Mouse (Mus musculus) ZHBTc4 (cell line): ENCODE results near the gene Polh.

Experiments
- DNase-seq: peaks from one replicate; pipeline ENCODE4 v3.0.0-alpha.2; 2011; ENCODE audit warnings: low read depth, low spot score

Gene Polh

DNA sequence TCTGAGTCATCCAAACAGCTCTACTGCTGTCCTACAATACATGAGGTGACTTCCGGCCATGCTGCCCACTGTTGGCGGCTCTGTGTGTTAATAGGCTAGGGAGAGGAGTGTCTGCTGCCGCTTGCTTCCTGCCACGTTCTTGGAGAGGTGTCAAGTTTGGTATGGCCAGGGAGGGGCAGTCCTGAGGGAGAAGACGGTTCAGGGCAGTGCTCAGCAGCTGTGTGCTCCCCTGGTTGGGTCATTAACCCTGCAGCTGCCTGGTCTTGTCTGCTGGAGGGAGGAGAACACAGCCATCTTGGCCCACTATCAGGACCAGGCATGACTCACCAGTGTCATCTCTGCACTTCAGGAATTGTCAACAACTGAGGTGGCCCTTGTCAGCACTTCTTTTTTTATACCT is 34.1 kb downstream of the Polh start:
- no peak for DNase-seq

DNA sequence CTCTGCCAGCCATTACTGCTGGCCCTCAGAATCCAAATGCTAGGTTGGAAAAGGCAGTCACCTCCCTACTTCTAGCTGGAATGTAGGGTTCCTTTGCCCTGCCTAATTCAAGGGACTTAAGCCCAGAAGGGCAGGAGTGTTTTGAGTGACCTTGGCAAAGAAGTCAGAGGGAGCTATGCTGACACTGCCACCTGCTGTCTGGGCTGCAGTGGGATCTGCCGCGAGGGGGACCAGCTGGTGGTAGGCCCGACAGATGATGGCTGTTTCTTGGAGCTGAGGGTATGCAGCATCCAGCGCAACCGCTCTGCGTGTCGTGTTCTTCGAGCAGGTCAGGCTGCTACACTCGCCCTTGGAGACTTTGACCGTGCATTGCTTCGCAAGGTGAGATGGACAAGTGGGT is 35.4 kb downstream of the Polh start:
- peak; percentile 43 for DNase-seq

DNA sequence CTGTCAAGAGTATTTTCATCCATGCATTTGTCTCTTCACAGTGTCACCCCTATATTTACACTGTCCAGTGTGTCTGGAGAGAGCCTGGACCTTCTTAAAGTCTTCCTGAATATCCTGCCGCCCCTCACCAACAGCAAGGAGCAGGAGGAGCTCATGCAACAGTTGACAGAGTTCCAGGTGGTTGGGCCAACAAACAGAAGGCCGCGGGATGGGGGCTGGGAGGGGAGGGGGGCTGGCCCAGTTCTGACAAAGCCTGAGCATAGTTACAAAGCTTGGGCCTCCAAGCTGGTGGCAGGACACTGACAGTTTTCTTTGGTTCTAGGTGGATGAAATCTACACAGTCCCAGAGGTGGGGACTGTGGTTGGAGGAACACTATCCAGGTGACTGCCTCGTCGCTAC is 36.2 kb downstream of the Polh start:
- DNase-seq: no peak

DNA sequence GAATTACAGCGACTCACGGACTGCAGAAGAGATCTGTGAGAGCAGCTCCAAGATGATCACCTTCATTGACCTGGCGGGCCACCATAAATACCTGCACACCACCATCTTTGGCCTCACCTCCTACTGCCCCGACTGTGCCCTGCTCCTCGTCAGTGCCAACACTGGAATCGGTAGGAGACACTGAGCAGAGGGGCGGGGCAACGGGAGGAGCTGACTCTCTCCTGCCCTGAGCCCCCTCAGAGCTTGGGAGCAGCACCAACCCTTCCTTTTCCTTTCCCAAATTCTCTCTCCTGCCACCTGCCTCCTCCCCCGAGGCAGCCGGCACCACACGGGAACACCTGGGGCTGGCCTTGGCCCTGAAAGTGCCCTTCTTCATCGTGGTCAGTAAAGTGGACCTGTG is 37.0 kb downstream of the Polh start:
- no peak for DNase-seq

DNA sequence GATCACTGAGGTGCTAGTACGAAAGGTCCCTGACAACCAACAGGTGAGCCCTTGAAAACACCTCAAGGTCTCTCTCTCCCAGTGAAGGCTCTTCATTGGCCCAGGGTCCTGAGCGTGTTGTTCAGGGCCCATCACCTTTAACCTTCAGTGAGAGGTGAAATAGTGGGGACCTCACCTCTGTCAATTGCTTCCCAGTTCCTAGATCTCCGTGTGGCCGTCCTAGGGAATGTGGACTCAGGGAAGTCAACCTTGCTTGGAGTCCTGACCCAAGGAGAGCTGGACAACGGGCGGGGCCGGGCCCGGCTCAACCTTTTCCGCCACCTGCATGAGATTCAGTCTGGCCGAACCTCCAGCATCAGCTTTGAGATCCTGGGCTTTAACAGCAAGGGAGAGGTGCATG is 37.7 kb downstream of the Polh start:
- DNase-seq: no peak

- no peak for DNase-seq
Observed at GRCm38 (mm10) chr17:46164301-46164700, 38.1 kb downstream of the Polh start.

DNA sequence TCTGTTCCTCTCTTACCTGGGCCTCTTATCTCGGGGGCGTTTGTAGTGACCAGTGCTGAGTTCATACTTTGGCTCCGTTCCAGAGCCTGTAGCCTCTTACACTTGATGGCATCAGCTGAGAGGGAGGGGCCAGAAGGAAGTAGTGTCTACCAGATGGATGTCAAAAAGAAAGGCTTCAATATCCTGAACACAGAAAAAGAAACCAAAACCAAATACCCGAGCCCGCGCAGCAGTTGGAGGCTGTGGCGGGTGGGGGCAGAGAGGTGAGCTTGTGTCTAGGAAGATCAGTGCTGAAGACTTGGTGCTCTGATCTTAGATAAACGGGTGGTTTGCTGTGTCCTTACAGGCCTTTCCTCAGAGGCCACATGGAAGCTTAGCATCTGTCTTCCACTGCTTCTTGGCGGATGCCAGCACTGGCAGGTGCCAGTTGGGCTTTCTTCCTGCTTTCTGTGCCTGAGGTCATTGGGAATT is 39.5 kb downstream of the Polh start:
- DNase-seq: no peak

DNA sequence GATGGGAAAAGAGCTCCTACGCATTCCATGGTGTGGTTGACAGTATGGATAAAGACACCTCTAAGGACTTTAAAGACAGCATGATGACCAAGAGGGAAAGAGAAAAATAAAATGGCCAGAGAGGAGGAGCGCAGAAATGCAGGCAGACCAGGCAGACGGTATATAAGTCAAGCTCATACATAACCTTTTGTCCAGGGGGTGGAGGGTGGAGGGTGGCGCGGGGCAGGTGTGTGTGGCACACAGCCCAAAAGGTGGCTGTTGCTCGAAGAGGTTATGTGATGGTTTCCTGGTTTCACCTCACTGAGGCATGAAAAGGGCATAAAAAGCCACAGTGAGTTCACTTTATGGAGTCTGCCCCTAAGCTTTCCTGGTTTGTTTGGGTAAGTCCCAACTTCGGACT is 39.9 kb downstream of the Polh start:
- no peak for DNase-seq

GRCm38 (mm10) chr17:46161710-46162109 is 40.7 kb downstream of the Polh start:
- no peak for DNase-seq

- peak; percentile 49 for DNase-seq
Observed at GRCm38 (mm10) chr17:46161179-46161578, 41.3 kb downstream of the Polh start.

GRCm38 (mm10) chr17:46160686-46161085 is 41.8 kb downstream of the Polh start, which contains the start of gene Gtpbp2:
Gene Gtpbp2 (plus strand): TSS chr17:46161032.
- peak; percentile 99 for DNase-seq

GRCm38 (mm10) chr17:46160090-46160662 is 42.3 kb downstream of the Polh start:
- peak; percentile 96 for DNase-seq

DNA sequence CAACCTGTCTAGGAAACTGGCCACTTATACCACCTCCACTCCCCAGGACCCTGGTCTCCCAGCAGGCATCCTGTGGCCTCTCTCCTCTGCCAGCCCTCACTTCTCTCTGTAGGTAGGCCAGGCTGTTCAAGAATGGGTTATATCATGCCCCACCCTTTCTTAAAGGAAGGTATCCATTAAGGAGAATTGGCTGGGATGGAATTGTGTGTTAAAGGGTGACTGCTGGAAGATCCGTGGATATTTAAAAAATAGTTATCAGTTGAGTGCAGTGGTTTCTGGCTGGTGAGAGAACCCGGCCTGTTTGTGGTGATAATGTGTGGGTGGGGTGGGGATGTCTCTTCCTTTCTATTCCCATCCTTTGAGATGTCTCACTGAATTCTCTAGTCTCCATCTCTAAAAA is 43.2 kb downstream of the Polh start:
- DNase-seq: no peak

GRCm38 (mm10) chr17:46157131-46157530 is 45.3 kb downstream of the Polh start:
- DNase-seq: no peak

- DNase-seq: no peak
Observed at GRCm38 (mm10) chr17:46156680-46157079, 45.8 kb downstream of the Polh start.

- DNase-seq: no peak
Observed at GRCm38 (mm10) chr17:46154336-46154735, 48.1 kb downstream of the Polh start.

DNA sequence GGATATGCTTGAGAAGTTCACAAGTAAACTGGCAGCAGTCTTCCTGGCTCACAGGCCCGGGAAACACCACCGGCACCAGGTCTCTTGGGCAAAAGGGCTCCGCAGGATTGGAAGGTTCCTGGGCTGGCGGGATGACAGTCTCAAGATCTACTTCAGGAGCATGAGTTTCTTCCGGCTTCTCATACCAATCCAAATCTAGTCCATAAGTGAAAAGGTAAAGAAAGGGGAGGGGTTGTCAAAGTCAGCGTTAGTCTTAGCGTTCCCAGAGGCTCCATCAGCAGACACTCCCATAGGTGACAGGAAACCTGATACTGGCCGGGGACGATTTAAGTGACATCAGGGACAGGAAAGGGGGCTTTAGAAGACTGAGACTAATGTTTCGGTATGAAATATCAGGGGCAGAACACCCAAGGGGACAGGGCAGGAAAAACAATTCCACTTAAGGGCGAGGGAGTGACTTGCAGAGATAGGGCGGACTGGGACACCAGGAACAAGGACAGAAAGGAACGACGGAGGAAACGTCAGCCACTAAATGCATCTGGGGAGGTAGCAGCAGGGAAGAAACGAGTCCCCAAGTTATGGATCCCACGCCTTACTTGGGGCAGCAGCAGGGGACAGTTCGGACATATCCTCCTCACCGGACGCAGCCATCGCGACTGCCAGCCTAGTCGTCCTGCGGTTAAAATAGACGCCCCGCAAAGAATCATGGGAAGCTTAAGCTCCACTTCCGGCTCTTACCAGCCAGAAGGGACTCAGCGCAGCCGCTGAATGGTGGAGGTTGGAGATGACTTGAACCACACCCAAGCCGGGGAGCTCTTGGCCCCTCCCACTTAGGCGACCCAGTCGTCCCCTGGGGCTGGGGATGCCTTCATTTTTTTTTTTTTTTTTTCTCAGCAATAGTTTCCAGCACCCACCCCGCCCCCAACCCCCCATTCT is 49.3 kb downstream of the Polh start, which contains the start of gene Mad2l1bp:
Mad2l1bp (minus strand) TSS at position 707 of the 936 bp plus-strand sequence.
- peak; percentile 97 for DNase-seq

DNA sequence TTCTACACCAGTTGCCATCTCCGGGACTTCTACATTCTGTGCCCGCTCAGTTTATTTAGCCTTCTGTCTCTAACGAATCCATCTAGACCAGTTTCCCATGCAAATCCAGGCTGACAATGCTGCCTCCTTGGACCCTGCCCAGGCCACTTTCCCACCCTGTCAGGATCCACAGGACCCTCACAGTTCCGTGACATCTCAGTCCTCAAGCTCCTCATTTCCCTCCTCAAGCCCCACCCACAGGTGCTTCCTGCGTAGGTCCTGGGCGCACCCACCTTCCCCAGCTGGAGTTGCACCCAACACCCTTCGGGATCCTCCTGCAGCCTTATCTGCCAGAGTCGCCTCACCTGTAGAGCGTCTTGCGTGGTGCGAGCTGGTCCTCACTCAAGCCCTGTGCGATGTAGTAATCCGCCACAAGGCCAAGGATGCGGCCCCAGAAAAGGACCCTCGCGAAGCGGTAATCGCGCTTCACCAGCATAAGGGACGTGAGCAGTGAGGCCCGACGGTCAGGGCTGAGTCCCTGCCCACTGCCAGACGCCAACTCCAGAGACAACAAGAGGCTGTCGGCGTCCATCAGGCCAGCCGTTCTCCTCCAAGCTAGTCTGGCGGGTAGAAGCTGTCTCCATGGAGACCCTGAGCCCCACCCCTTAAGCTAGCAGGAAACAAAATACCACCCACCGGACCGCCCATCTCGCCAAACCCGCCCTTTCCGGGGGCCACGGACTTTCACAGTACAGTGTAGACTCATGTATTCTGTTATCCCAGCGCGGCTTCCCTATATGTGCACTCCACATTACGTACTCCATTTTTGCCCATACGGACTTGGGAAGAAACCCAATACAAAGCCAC is 58.6 kb downstream of the Polh start, which contains the start of gene Rsph9:
Rsph9 (minus strand) TSS at position 639 of the 846 bp plus-strand sequence.
- peak; percentile 87 for DNase-seq

DNA sequence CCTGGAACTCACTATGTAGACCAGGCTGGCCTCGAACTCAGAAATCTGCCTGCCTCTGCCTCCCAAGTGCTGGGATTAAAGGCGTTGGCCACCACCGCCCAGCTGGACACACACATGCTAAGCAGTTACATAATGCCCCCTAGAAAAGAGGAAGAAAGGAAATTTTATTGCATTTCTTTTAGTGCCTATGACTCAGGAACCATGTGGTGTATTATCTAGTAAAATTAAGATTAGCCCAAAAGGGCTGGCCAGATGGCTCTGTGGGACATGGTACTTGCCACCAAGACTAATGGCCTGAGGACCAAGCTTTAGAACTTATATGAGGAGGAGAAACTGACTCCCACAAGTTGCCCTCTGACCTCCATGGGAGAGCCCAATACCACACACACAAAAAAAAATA is 62.6 kb downstream of the Polh start:
- no peak for DNase-seq

DNA sequence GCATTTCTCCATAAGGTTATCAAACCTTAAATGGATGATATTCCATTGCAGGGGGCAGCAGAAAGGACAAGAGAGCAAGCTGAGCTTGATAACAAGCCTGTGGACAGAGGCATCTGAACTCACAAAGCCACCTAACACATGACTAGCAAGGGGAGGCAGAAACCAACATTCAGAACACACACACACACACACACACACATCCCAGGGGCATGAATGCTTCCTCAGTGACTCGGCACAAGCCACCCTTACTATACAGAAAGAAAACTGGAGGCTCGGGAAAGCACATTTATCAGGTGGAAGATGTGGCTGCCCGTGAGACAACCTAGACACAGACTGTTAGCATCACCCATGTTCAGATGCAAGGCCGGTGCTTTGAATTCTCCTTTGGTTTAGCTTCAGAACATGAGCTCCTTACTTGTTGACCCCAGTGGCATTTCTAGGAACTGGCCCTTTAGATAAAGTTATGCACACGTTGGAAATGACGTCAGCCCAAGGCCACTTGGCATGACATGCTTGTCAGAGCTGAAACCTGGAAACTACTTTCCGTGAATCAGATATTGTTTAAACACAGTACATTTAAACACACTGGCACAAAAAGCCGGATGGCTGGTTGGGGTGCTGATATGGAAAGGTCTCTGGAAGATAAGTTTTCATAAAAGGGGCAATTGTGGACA is 63.7 kb downstream of the Polh start:
- no peak for DNase-seq

DNA sequence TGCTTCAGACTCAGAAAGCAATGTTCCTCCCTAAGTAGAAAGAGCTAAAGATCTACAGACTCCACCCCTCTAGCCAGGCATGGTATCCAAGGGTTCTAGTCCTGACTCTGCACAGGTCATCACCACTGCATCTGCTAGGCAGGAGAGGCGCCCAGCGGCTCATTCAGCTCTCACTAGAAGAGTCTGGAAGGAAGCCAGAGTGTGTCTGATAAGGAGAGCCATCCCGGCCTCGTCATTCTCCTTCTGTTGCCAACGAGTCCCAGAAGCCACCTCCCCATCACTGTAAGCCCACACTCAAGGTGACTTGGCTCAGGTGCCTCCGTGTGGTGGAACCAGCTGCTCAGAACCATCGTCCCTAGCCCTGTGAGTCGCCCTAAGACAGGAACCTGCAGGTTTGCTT is 69.6 kb downstream of the Polh start:
- DNase-seq: no peak
